Mouse (Mus musculus) liver, adult 2 months (tissue): ENCODE data around the gene Fgfr2. TPM values are rescaled to one million over a fixed set of nuclear protein-coding genes. Genes with fewer than 3 reads are reported as not detected.

Experiments used
- DNase-seq: peaks from one replicate; pipeline ENCODE4 v3.0.0-alpha.2; 2011; ENCODE audit warnings: low read depth, low spot score; ENCODE audit errors: extremely low read depth
- H3K27ac ChIP-seq: fragments of 200-500 bp; replicated peaks from 2 replicates; pipeline ENCODE4 v1.5.1; 2012; ENCODE audit warnings: low read depth, mild to moderate bottlenecking, control low read depth, inconsistent platforms, low read length; ENCODE audit not compliant: insufficient read depth
- H3K27me3 ChIP-seq: fragments of 200-500 bp; 2 replicates; pipeline ENCODE4 v1.6.1; 2012; ENCODE audit warnings: mild to moderate bottlenecking, moderate library complexity, low read length, inconsistent platforms; ENCODE audit not compliant: control insufficient read depth, insufficient read depth
- H3K36me3 ChIP-seq: fragments of 200-500 bp; 2 replicates; pipeline ENCODE4 v1.6.1; 2012; ENCODE audit warnings: low read length, inconsistent platforms; ENCODE audit not compliant: control insufficient read depth, insufficient read depth
- H3K4me1 ChIP-seq: fragments of 200-500 bp; 2 replicates; pipeline ENCODE4 v1.6.1; 2011; ENCODE audit warnings: low read length; ENCODE audit not compliant: control insufficient read depth, insufficient read depth
- H3K4me3 ChIP-seq: fragments of 200-500 bp; 2 replicates; pipeline ENCODE4 v1.5.1; 2011; ENCODE audit warnings: low read depth, mild to moderate bottlenecking, control low read depth, low read length, moderate library complexity; ENCODE audit not compliant: insufficient read depth
- H3K79me2 ChIP-seq: fragments of 200-500 bp; 2 replicates; pipeline ENCODE4 v1.6.1; 2012; ENCODE audit warnings: inconsistent platforms, mild to moderate bottlenecking, low read length, moderate library complexity; ENCODE audit not compliant: control insufficient read depth, insufficient read depth
- H3K9ac ChIP-seq: fragments of 200-500 bp; 2 replicates; pipeline ENCODE4 v1.6.1; 2012; ENCODE audit warnings: low read depth, mild to moderate bottlenecking, control low read depth, inconsistent platforms, low read length
- CTCF ChIP-seq: fragments of 200-500 bp; IDR thresholded peaks from 2 replicates; pipeline ENCODE4 v1.5.1; 2011; ENCODE audit warnings: low read depth, low read length, control low read depth
- POLR2A ChIP-seq: fragments of 200-500 bp; IDR thresholded peaks from 2 replicates; pipeline ENCODE4 v1.6.1; 2011; ENCODE audit warnings: low read length, control low read depth; ENCODE audit not compliant: insufficient read depth; ENCODE audit errors: extremely low read depth
- WGBS: fragments of 180-500 bp; shearing (Covaris S2); methylation state at CpG from one replicate; pipeline ENCODE4 v1.1.7; 2018; 5-methylcytosine and 5-hydroxymethylcytosine counted together
- polyA plus RNA-seq: library from polyadenylated mRNA; depleted of rRNA; stranded (reverse); fragments of >200 nt; gene quantifications from 2 replicates; pipeline ENCODE4 v1.2.3, GENCODE M21; 2012
- total RNA-seq: library from RNA; depleted of rRNA; stranded (reverse); fragments of >200 nt; gene quantifications from 2 replicates; pipeline ENCODE4 v1.2.3, GENCODE M21; 2014

Gene Fgfr2
- total and polyA plus RNA-seq, 2 experiments, result 16.7 to 35.2 TPM

GRCm38 (mm10) chr7:130967901-130968300 is 2155.2 kb downstream of the Fgfr2 start:
- TF ChIP-seq POLR2A, result no peak
- no peak for TF ChIP-seq CTCF
- DNase-seq, result no peak
- H3K9ac ChIP-seq, result no peak overlapping the region
- H3K27me3 ChIP-seq, result no peaks in the 10 kb centered on the region
- H3K4me3 ChIP-seq, result no peak overlapping the region
- H3K4me1 ChIP-seq, result no peaks in the 10 kb centered on the region
- no peaks in the 10 kb centered on the region for H3K36me3 ChIP-seq
- no peaks in the 10 kb centered on the region for H3K79me2 ChIP-seq
- 85% methylated on average over 6 of the region's 6 CpGs for WGBS
- H3K27ac ChIP-seq, result no peak overlapping the region

DNA sequence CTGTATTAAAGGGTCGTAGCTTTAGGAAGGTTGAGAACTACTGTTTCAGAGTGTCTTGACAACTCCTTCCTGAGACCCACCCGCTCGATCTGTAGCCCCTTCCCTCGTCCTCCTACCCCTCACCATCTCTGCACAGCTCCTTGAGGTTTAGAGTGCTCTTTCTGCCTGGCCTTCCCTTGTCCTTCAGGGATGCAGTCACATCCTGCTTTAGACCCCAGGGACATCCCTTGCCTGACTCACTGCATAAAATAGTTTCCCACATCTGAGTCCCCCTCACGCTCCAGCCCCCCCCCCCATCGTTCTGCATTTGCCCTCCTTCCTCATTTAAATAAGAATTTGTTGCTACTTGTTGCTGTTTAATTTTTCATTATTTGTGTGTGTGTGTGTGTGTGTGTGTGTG is 2156.3 kb downstream of the Fgfr2 start:
- H3K79me2 ChIP-seq, result no peaks in the 10 kb centered on the region
- no peak overlapping the region for H3K4me3 ChIP-seq
- DNase-seq, result no peak
- H3K27me3 ChIP-seq, result no peaks in the 10 kb centered on the region
- no peak overlapping the region for H3K27ac ChIP-seq
- TF ChIP-seq POLR2A (no peak), CTCF (no peak)
- H3K9ac ChIP-seq, result no peak overlapping the region
- WGBS, result 78% methylated on average over 6 of the region's 6 CpGs
- no peaks in the 10 kb centered on the region for H3K36me3 ChIP-seq
- 0 out of 2 replicates have a peak, but pooled peaks cover under 1% of the 10 kb centered on the region for H3K4me1 ChIP-seq

GRCm38 (mm10) chr7:130966451-130966850 is 2156.7 kb downstream of the Fgfr2 start:
- H3K27me3 ChIP-seq, result no peaks in the 10 kb centered on the region
- H3K27ac ChIP-seq, result no peak overlapping the region
- WGBS, result 91% methylated on average over 5 of the region's 5 CpGs
- H3K9ac ChIP-seq, result no peak overlapping the region
- 0 out of 2 replicates have a peak, but pooled peaks cover 1% of the 10 kb centered on the region for H3K4me1 ChIP-seq
- no peaks in the 10 kb centered on the region for H3K36me3 ChIP-seq
- H3K79me2 ChIP-seq, result no peaks in the 10 kb centered on the region
- no peak overlapping the region for H3K4me3 ChIP-seq
- no peak for DNase-seq
- TF ChIP-seq CTCF (no peak), POLR2A (no peak)

DNA sequence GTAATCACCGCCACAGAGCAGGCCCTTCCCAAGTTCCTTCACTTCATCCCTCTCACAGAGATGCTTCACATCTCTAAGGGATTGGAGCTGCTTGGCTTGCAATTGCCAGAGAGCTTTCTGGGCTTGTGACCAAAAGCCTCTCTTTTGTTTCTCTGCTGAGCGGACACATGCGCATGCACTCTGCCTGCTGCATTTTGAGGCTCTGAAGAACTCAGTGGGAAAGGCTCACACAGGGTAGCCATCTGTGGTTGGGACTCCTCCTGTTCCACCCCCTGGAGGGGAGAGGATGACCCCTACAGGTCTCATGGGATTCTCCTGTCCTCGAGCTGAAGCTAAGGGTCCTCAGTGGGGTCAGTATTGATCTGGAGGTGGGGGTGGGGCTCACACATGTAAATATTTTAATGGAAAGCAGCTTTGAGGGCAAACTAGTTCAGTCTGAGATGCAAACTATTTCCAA is 2157.2 kb downstream of the Fgfr2 start:
- no peaks in the 10 kb centered on the region for H3K79me2 ChIP-seq
- no peaks in the 10 kb centered on the region for H3K27me3 ChIP-seq
- no peaks in the 10 kb centered on the region for H3K36me3 ChIP-seq
- no peak overlapping the region for H3K9ac ChIP-seq
- TF ChIP-seq CTCF, result no peak
- no peak for TF ChIP-seq POLR2A
- 0 out of 2 replicates have a peak, but pooled peaks cover 1% of the 10 kb centered on the region for H3K4me1 ChIP-seq
- WGBS, result 71% methylated on average over 4 of the region's 4 CpGs
- H3K4me3 ChIP-seq, result no peak overlapping the region
- DNase-seq, result no peak
- no peak overlapping the region for H3K27ac ChIP-seq

DNA sequence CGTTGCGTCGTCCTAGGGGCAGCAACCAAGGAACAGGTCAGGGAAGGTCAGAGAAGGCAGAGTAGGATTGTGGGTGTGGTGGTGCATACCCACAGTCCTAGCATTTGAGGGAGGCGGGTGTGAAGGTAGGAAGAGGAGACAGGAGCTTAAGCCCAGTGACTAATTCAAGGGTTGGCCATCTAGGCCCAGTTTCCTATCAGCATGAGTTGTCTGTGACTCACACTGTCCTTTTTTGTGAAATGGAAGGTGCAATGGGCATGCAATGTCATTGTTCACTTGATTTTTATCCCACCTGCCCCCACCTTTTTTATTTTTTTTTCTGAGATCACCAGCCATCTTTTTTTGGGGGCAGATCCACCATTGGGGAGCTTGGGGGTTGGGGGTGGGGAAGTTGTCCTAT is 2157.8 kb downstream of the Fgfr2 start:
- Histone ChIP-seq H3K4me1 (0 out of 2 replicates have a peak, but pooled peaks cover 1% of the 10 kb centered on the region), H3K36me3 (no peaks in the 10 kb centered on the region), H3K79me2 (no peaks in the 10 kb centered on the region), H3K27ac (no peak overlapping the region), H3K9ac (no peak overlapping the region), H3K4me3 (no peak overlapping the region), H3K27me3 (no peaks in the 10 kb centered on the region)
- no peak for DNase-seq
- WGBS, result 95% methylated on average over 4 of the region's 4 CpGs
- no peak for TF ChIP-seq CTCF
- TF ChIP-seq POLR2A, result no peak

DNA sequence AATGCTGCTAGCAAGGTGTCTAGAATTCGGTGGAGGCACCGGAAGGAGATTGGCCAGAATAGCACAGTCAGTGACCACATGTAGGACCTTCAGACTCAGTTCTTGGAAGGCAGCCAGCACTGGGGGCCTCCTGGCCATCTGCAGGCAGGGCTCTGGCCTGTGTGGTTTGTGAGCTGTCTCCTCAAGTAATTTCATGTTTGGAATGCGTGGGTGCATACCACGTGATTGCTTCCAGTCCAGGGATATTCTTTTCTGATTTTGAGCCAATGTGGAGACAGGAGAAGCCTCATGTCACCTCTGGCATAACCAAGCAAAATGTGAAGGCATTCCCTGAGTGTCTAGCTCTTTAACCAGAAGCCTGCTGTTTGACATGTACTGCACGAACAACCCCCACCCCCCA is 2158.5 kb downstream of the Fgfr2 start:
- H3K4me3 ChIP-seq, result no peak overlapping the region
- H3K27ac ChIP-seq, result no peak overlapping the region
- TF ChIP-seq POLR2A (no peak), CTCF (no peak)
- H3K27me3 ChIP-seq, result no peaks in the 10 kb centered on the region
- no peak for DNase-seq
- H3K36me3 ChIP-seq, result no peaks in the 10 kb centered on the region
- H3K9ac ChIP-seq, result no peak overlapping the region
- 41% methylated on average over 5 of the region's 5 CpGs for WGBS
- 0 out of 2 replicates have a peak, but pooled peaks cover 1% of the 10 kb centered on the region for H3K4me1 ChIP-seq
- no peaks in the 10 kb centered on the region for H3K79me2 ChIP-seq
